Mouse (Mus musculus): Measurements from ENCODE around the gene Gatad2a.
A peak's percentile ranks its signal among the peaks of the same experiment; 100 is the strongest.
"Not testable (repeated sequence)": the region's sequence is repeated elsewhere in the genome, so short reads cannot be mapped to it uniquely, and the experiment has no call there.

Gene Gatad2a

GRCm38 (mm10) chr8:69995776-69996588 lies at the start of gene Gatad2a:
TSS of gene Gatad2a (minus strand) at chr8:69996384.
- DNase-seq = peak; percentile 100

DNA sequence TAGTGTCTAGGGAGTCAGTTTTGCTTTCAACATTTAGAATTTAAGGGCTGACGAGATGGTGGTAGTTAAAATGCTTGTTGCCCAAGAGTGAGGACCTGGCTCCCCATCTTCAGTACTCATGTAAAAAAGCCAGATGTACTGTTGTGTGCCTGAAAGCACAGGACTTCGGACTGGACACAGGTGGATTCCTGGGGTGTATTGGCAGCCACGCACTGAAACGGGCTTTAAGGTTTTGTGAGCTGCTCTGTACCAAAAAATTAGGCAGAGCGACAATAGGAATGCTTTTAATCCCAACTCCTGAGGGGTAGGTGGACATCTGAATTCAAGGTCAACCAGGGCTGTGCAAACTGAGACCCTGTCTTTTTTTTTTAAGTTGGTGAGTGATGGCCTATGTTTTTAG lies 47.8 kb upstream of the Gatad2a start:
- DNase-seq = no peak

- DNase-seq = peak; percentile 95
Measured at GRCm38 (mm10) chr8:70042583-70043455, 46.6 kb upstream of the Gatad2a start, which contains the start of the genes Mau2 and Sugp1. TSS of gene Mau2 (minus strand) at chr8:70042734. TSS of gene Sugp1 (plus strand) at chr8:70042813.

DNA sequence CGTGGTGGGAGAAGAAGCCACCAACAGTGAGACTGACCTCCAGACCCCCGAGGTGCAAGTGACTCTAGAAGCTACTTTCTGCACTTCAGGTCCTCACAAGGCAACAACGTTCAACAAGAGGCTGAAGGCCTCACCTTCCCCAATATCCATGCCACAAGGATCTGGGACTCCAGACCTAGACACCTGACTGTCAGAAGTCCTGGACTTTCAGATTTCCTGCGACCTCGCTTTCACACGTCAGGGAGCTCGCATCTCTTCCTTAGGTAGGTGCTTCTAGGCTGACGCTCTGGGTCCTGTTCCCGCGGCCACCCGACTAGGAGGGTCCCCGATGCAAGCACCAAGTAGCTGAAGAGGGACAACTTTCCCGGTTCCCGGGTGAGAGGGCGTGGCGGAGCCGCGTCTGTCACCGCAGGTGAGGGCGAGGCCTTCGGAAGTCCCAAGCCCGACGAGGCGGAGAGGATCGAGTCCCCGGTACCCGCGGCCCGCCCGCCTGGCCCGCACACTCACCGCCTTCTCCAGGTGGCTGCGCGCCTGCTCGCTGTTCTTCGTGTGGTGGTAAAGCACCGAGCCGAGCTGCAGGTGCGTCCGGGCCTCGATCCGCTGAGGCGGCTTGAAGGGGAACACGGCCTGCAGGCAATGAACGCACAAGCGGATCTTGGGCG lies 45.8 kb upstream of the Gatad2a start:
- no peak for DNase-seq

- DNase-seq = no peak
Measured at GRCm38 (mm10) chr8:70037994-70038393, 41.8 kb upstream of the Gatad2a start.

DNA sequence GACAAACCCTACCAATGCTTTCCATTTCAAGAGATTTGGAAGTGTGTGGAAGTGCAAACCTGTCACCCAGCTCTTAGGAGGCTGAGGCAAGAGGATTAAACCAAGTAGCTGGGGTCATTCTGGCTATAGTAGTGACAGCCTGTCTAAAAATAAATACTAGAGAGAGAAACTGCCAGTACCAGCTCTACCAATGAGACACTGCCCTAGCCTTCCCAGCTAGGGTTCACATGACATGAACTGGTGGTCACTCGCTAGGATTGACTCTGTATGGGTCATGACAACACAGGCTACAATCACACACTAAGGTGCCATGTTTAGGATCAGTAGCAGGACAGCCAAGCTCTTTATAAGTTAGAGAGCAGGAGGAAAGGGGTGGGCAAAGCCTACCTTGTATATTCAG lies 34.1 kb upstream of the Gatad2a start:
- DNase-seq = no peak

- no peak for DNase-seq
Measured at GRCm38 (mm10) chr8:70026151-70026550, 30.0 kb upstream of the Gatad2a start.

DNA sequence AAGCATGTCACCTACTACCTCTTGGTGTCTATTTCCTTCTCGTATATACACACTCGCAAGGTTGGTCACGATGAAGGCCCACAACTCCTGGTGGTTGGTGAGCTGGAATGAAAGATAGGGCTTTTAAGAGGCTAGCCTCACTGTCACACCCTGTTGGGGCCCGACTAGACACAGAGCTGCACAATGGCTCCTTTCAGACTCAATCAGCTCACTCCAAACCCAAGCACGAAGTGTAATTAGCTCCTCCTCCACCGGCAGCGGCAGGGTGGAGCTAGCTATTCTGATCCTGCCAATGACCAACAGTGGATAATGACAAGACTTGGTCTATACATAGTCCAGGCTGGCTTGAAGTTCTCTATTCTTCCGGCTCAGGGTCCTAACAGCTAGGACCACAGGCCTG lies 27.4 kb upstream of the Gatad2a start:
- no peak for DNase-seq

DNA sequence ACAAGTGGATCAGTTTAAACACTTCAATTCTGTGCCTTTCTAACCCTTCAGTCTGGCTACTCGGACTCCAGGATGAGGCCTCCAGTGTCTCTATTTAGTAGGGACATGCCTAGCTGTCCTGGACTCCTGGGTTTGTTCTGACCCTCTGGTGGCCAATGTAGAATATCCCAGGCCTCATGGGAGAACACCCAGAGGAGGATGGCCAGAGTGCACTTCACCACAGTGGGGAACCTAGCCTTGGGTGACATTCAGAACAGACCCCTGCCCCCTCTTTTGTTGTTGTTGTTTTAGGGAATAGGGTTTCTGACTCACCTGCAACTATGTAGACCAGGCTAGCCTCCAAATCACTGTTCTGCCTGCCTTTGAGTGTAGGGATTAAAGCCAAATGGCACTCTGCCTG lies 18.8 kb upstream of the Gatad2a start:
- no peak for DNase-seq

DNA sequence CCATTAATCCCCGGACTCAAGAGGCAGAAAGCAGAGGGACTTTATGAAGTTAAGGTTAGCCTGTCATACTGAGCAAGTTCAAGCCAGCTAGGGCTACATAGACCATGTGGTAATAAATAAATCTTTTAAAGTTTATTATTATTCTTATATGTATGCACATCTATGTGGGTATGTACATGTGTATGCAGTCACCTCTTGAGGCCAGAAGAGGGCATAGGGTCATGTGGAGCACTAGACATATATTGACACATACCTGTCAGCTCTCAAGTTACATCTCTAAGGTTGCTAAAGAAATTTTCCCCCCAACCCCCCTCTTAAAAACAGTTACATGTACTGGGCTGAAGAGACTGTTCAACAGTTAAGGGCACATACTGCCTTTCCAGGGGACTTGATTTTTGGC lies 16.6 kb upstream of the Gatad2a start:
- DNase-seq = no peak

DNA sequence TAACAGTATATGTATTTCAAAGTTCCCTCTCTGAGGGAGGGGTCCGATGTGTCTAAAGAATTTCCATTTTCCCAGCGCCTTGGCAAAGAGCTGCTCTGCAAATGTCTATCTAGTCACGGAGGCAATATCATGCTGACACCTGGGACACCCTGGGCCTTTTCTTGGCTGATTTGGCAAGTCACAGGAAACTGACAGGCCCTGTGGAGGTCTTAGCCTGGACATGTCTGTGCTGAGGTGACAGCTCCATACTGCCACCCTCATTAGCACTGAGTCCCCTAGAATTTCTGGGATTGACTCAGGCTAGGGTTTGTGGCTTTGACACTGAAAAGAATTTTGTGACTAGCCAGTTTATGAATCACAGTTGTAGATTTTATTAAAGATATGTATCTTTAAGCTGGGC lies 16.2 kb upstream of the Gatad2a start:
- no peak for DNase-seq

GRCm38 (mm10) chr8:70010796-70011195 lies 14.6 kb upstream of the Gatad2a start:
- DNase-seq = not testable (repeated sequence)

DNA sequence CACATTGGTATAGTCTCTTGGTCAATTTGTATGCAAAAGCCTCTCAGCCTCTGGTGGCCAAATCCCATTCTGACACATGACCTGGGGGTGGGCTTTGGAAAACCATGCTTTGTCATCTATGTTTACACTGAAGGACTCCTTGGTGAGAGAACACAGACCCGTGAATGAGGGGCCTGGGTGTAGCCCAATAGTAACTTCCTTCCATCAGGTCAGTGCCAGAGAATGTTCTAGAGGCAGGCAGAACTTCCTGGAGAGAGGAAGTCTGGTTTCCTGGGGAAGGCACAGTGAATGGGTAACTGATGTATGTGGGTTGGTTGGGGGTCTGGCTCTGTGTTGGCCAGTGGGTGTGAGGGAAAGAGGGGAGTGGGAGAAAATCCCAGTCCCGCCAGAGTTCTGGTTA lies 9.0 kb upstream of the Gatad2a start:
- DNase-seq = no peak

- no peak for DNase-seq
Measured at GRCm38 (mm10) chr8:70004345-70004744, 8.2 kb upstream of the Gatad2a start.

- DNase-seq = no peak
Measured at GRCm38 (mm10) chr8:70003204-70003657, 7.0 kb upstream of the Gatad2a start.

- not testable (repeated sequence) for DNase-seq
Measured at GRCm38 (mm10) chr8:70001892-70002191, 5.7 kb upstream of the Gatad2a start.

DNA sequence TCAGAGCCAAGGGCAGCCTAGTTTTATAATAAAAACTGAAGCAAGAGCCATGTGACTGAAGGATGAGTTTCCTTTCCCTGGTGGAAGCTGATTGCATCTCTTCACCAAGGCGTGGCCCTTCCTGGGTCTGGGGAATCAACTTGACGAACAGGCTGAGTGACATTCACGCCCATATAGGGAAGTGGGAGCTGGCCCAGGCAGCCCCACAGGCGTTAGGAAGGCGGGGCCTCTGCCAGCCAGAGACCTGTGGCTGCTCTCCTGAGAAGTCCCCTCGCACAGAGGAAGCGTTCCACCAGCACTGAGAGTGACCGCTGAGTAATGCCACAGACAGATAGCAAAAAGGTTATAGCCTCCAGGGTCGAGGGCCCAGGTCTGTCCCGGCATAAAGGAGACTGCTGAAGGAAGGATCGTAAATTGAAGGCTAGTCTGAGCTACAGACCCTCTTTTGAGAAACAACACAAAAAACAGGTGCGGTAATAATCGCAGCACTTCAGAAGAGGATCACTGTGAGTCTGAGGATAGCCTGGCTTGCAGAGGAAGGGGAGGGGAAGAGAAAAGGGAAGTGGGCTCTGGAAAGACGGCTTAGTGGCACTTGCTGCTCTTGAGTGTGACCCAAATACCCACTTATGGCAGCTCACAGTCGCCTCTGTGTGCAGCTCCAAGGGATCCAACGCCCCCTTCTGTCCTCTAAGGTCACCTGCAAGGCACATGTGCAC lies 5.2 kb upstream of the Gatad2a start:
- DNase-seq = no peak

GRCm38 (mm10) chr8:70000226-70000625 lies 4.0 kb upstream of the Gatad2a start:
- DNase-seq = no peak

GRCm38 (mm10) chr8:69999236-69999635 lies 3.1 kb upstream of the Gatad2a start:
- no peak for DNase-seq

GRCm38 (mm10) chr8:69998706-69999105 lies 2.5 kb upstream of the Gatad2a start:
- DNase-seq = no peak

DNA sequence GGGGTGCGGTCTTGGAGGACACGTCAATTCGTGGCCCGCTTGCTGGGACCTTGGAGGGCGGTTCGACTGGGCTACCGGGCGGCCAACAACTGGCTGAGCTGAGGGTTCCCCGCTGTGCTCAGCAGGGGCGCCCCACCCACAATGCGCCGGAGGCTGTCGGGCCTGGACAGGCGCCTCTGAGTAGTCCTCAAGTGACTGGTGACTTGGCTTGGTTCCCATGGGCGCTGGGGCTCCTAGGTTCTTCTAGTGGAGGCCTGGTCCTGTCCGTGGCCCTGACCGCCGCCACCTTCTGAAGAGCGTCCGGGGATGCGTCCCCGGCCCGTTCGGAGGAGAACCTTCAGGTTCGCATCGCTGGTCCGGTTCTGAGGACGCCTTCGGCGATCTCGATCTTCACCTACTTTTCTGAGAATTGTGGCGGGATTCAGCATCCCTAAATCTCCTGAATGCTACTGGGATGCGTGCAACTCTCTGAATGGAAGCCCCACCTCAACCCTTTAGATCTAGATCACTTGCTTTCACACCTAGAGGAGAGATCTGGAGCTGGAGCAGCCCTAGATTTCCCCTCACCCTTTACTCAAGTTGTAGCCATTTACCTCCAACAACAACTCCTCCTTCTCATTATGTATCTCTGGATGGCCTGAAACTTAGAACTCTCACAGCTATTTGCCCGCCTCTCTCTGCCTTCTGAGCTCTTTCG lies 553 bp upstream of the Gatad2a start:
- no peak for DNase-seq

DNA sequence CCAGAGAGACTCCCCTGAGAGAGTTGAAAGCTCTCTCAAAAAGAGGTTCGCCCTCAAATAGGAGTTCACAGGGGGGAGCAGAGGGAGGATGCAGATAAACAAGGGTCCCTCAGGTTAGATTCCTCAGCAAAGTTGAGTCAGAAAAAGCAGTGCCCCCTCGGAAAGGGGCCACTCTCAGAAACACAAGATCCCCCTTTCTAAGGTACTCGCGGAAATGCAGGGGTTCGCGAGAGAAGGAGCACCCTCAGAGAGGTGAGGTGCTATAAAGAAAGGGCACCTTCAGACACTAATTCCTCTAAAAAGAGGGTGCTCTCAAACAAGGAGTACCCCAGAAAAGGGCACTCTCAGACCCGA lies 785 bp downstream of the Gatad2a start:
- no peak for DNase-seq
